Mouse (Mus musculus) heart, postnatal 36 days (tissue): Measurements from ENCODE around the gene Ppl. TPM values are rescaled to one million over a fixed set of nuclear protein-coding genes. Genes with fewer than 3 reads are reported as not detected.

ENCODE experiments used
- DNase-seq, 2 experiments: peaks; one replicate each; pipeline ENCODE4 v3.0.0; 2021 to 2022
- intact Hi-C: fragments of 180-260 bp; cut with DNase I; formaldehyde crosslinking; loops from one replicate; pipeline ENCODE4 v1.15.1; 2025
- total RNA-seq, 2 experiments: library from RNA; stranded (reverse); gene quantifications; 2 replicates each; pipeline ENCODE4 v1.2.3; 2021

The Ppl gene
- total RNA-seq, 2 experiments from 2014 or later: 4.9 to 6.7 TPM

DNA sequence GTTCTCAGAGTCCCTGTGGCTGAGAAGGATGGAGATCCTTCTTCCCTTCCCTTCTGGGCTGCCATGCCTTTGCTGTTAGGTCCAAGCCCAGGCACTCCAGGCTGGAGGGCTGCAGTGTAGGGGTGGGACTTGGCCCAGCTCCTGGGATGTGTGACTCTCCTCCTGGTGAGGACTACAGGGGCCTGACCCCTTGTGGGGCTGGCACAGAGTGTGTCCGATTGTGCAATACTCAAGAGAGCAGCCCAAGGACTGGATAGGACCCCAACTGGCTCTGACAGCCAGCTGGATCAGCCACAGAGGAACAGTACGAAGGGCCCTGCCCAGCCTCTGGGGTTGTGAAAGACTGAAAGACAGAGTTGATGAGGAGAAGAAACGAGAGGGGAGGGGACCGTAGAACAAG, 1.5 kb downstream of the Ppl start:
- DNase-seq: peak; percentile 82 to 85
- intact Hi-C loops: no loop called here

DNA sequence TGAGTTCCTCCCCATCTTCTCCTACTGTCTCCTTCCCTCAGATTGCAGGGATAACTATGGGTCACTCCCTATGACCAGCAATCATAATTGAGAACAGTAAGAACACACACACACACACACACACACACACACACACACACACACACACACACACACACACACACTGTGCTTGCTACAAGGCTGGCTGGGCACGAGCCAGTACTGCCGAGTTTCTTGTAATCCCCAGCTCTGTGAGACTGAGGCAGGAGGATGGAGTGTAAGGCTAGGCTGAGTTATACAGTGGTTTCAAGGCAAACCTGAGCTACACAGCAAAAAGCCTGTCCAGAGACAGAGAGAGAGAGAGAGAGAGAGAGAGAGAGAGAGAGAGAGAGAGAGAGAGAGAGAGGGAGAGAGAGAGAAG, 2.0 kb downstream of the Ppl start:
- intact Hi-C loops: no loop called here
- no peak for DNase-seq

DNA sequence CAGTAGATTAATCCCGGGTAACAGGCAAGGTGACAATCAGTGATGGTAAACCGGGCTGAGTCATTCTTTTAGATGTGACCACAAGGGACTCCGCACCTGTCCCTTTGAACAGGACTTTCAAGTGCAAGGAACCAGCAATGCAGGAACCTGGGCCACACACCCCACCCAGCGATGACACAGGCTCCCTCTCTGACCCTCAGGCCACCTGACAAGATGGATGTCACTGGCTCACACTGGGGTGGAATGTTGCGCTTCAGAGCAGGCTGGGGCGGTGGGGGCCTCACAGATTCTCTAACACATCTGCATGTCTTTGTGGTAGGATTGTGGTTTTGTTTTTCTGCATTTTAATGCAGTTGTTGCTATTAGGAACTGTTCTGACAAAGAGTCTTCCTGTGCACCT, 8.7 kb downstream of the Ppl start:
- no peak for DNase-seq
- intact Hi-C loops: no loop called here

DNA sequence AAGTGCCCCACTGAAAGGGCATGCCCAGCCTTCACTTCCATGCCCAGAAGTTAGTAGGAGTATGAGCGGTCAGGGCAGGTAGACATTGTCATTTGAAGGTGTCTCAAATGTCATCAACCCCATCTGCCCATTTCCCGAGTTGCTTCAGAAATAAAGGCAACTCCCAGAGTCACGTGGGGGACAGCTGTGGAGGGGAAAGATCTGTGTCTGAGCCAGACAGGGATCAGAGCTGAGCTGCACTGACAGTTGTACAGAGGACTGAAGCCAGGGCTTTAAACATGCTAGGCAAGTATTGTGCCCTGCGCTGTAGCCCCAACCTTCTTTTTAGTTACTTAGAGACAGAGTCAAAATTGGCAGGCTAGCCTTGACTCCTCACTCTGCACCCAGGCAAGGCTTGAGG, 12.4 kb downstream of the Ppl start:
- intact Hi-C loops: no loop called here

DNA sequence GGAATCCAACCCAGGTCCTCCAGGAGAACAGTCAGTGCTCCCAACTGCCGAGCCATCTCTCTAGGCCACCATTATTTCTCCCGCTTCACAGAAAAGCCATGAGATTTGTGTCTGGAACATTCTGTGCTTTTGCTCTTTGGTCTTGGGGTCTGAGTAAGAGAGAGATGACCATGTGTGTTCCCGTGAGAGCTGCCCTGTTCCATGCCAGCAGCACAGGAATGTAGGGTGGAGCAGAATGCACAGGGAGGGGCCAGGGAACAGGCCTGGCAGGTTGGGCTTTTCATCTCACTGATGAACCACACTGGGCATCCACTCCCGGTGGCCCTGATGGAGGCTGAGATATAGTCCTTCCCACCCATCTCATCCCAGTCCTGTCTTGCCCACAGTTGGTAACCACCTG, 12.8 kb downstream of the Ppl start:
- intact Hi-C loops: no loop called here
- DNase-seq: no peak

More for the DNA sequence above, 12.4 kb downstream of the Ppl start:
- DNase-seq: no peak

DNA sequence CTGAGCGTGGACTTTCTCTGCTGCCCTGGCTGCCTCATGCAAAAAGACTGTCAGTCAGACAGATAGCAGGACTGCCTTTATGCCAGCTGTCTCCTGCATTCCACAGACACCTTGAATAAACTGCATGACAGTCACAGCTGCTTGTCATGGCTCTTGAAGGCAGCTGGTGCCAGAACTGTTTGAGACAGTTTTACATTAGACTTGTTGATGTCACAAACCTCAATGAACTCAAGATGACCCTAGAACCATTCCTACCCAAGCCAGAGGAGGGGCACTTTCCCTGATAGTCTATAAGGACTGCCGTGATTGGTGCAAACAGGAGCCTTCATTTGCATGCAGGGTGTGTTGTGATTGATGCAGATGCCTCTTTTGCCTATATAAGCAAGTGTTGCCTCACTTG, 18.6 kb downstream of the Ppl start:
- DNase-seq: no peak
- intact Hi-C loops: no loop called here

DNA sequence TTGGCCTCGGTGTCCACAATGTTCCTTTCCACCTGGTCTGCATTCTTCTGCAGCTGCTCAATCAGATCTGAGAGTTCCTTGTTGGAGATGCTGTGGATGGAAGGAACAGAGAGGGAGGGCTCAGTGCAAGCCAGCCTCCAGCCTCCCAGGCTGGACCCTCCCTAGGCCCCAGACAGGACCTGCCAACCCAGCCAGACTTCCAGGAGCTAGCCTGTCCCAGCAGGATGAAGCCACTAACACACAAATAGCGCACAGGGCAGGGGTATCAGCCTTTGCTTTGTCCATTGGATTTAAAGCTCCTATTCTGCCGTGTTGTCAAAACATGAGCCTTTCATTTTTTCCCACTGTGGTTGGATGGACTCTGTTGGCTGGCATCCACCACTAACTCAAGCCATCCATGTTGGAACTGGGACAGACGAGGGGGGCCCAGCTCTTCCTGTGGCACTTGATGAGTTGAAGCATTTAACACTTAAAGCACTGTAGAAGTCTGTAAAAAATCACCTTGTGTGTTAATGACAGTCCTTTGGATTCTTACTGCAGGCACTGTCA, 19.1 kb downstream of the Ppl start:
- DNase-seq: no peak
- intact Hi-C loops: no loop called here

DNA sequence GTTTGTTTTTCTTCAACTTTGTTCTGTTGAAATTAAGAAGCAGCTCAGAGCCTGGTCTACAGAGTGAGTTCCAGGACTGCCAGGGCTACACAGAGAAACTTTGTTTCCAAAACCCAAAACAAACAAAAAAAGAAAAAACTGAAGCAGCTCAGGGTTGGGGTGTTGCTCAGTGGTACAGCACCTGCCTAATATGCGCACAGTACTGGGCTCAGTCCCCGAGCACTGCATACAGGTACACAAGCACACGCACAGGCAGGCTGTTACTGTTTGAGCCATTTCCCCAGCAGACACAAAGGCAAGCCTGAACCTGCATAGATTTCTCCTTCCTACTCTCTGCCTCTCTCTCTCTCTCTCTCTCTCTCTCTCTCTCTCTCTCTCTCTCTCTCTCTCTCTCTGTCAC, 21.2 kb downstream of the Ppl start:
- intact Hi-C loops: no loop called here
- DNase-seq: no peak

DNA sequence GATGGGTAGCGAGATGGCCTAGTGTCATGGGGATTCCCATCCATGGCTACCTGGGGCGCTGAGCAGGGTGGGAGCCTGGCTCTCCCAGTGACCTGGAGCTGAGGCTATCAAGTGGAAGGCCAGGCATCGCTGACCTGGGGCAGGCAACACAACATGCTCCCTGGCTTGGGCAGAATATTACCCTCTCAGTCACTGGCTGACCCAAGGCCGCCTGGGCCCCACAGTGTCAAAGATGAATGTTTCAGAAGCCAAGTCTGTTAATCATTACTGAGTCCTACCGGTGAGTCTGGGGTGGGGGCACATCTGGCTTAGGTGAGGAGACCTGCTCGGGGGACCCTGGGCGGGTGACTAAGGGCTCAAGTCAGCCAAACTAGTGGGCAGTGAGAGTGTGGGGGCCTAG, 22.3 kb downstream of the Ppl start:
- intact Hi-C loops: no loop called here
- DNase-seq: no peak

DNA sequence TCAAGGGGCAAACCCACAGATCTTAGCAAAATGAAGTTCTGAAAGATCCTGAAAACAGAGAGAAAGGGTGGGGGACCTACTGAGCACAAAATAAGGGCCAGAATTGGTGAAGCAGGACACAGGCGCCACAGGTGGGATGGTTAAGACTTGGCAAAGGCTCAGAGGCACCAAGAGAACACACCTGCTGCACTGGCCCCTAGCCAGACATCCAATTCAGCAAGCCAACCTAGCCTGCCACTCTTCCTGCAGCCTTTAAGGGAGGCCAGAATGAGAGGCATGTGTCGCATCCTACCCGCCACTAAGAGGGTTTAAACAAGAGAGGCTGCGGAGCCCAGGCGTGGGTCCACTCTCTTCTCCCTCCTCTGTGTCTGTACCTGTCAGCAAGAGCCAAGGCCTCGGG, 31.2 kb downstream of the Ppl start:
- intact Hi-C loops: no loop called here
- no peak for DNase-seq

DNA sequence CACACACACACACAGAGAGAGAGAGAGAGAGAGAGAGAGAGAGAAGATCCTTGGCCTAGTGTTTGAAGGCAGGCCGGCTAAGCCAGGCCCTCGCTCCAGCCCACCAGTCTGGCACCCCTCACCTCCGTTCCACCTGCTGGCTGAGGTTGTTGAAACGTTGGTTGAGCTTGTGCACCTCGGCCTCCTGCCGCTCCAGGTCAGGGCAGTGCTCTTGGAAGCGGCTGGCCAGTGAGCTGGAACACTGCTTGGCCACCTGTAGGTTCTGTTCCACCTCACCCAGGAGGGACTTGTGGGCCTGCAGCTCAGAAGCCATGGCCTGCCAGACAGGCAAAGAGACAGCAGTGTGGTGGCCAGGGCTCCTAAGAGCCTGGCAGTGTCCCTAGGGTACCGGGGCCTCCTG, 35.7 kb downstream of the Ppl start:
- no peak for DNase-seq
- intact Hi-C loops: no loop called here

DNA sequence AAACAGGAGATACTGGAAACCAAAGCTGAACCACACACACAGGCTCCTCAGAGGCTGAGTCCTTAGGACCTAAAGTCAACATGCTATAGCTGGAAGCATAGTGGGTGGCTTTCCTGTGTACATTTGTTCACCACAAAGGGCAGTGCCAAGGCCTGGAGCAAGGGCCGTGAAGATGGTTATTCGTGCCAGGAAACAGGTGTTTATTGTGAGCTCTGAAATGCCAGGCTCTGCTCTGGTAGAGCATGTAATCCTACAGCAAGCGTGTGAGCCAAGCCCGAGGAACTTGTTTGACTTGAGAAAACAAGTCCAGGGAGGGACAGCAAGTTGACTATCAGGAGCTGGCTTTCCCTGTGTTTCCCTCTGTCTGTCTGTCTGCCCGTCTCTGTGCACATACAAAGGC, 38.9 kb downstream of the Ppl start:
- no peak for DNase-seq
- intact Hi-C loops: no loop called here

DNA sequence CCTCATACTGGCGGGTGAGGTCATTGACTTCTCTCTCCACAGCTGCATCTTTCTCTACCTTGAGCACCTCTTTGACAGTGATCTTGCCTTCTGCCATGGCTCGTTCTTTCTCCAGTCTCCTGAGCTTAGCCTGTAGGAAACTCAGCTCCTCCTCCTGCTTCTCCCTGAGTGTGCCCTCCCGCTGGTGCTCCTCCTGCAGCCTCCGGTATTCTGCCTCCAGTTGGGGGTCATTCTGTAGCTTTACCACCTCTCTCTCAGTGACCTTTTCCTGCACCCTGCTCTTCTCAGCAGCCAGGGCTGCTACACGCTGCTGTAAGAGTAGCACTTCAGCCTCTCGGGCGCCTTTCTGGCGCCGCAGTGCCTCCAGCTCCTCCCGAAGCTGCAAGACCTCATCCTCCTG, 43.2 kb downstream of the Ppl start:
- intact Hi-C loops: no loop called here
- no peak for DNase-seq

DNA sequence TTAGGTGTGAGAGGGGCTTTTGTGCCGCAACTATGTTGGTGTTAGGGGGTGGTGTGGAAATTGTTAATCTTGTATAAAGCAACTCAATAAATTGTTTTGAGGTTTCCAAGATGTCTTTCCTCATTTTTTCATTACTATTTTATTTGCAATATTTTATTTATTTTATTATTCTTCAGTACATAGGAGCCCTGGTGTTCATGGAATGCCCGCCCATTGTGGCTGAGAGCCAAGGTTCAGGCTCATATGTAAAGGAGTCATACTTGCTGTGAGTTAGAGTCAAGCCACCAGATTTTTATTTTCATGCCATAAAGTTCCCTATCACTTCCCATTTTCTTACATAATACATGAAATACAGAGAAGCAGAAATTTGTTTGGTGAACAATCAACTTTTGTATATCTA, 46.0 kb downstream of the Ppl start:
- intact Hi-C loops: no loop called here
- DNase-seq: no peak

DNA sequence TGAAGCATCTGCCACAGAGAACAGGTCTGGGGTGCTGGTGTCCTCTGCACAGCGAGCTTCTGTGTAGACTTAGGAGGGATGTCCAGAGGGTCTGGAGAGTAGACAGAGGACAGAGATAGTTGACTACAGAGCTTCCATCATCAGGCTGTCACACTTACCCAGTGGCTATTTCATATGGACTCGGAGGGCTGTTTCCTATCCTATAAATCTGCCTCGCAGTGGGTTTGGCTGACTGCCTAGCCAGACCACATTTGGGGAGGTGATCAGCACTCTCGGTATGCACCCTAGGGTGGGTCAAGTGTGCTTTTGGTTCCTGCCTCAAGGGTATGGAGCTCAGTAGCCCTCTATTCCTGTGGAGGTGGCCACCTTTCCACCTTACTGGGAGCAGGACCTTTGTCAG, 47.0 kb downstream of the Ppl start:
- intact Hi-C loops: no loop called here
- no peak for DNase-seq

DNA sequence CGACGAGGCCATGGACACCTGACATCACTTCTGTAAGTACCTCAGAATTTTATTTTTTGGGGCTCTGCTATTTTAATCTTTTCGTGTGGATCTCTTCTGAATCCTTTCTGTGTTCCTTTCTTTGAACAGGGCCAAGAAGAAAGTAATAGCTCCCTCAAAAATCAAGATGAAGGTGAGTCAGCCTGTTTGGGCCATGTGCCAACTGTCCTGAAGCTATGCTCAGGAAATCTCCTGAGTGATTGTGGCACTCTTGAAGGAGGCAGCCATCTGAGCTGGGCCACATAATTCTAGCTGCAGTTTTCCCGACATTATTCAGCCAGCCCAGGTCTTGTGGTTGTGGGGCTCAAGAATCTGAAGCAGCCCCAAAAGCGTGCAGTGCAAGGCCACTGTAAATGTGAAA, 57.9 kb downstream of the Ppl start:
- no peak for DNase-seq
- intact Hi-C loops: no loop called here

DNA sequence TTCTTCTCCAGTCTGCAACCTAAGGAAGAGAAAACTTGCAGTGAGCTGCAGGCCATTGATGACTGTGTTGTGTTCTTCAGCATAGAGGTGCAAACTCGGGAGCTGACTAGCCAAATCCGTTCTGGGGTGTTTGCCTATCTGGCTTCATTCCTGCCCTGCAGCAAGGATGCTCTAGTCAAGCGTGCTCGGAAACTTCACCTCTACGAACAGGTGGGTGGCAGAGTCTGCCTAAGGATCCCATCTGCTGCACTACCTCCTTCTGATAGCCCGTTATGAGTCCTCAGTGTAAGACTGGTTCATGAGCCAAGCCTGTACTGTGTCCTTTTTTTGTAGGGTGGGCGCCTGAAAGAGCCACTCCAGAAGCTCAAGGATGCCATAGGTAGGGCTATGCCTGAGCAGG, 60.2 kb downstream of the Ppl start:
- DNase-seq: no peak
- intact Hi-C loops: no loop called here

DNA sequence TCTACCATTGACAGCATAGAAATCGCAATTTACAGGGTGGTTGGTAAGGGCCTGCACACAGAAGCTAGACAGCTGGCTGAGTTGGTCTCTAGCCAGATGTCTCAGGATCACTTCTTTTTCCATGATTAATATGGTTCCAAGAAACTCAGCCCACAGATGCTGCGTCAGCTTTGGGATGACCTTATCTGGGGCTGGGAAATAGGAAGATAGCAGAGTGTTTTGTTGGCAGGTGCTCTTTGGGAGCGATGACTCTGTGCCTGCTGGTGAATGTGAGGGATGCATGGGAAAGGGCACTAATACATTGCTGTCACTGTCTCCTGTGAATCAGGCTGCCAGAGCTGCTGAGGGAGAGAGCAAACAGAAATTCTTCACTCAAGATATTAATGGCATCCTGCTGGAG, 61.9 kb downstream of the Ppl start:
- intact Hi-C loops: no loop called here
- DNase-seq: peak; percentile 12 to 28

DNA sequence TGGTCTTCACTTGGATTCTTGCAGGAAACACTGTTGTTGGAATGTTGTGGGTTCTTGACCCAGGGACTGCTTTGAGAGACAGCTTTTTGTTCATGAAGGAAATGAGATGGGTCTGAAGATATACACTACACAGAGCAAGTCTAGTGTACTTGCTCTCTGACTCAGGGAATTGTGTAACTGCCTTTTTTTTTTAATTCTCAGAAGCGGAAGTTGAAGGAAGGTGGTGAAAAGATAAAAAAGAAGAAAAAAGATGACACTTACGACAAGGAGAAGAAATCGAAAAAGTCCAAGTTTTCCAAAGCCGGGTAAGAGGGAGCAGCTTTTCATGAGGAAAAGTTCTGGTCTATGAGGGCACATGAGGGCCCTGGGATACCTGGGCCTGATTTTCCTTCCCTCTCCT, 68.7 kb downstream of the Ppl start:
- intact Hi-C loops: no loop called here

DNA sequence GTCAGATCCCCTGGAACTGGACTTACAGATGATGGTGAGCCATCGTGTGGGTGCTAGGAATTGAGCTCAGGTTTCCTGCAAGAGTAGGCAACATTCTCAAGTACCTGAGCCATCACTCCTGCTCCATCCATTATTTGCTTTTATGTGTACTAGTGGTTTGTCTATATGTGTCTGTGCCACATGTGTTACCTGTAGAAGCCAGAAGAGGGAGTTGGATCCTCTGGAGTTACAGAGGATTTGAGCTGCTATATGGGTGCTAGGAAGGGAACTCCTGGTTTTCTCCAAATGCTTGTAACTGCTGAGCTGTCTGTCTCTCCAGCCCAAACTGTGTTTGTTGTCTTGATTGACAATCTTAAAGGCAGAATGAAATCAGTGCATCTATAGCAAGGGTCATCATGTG, 74.1 kb downstream of the Ppl start:
- no peak for DNase-seq
- intact Hi-C loops: loop anchor here (5.0 kb wide), 1 partner anchor 89 kb away; the partner anchor contains the start of gene Sec14l5

More for the DNA sequence above, 68.7 kb downstream of the Ppl start:
- no peak for DNase-seq

DNA sequence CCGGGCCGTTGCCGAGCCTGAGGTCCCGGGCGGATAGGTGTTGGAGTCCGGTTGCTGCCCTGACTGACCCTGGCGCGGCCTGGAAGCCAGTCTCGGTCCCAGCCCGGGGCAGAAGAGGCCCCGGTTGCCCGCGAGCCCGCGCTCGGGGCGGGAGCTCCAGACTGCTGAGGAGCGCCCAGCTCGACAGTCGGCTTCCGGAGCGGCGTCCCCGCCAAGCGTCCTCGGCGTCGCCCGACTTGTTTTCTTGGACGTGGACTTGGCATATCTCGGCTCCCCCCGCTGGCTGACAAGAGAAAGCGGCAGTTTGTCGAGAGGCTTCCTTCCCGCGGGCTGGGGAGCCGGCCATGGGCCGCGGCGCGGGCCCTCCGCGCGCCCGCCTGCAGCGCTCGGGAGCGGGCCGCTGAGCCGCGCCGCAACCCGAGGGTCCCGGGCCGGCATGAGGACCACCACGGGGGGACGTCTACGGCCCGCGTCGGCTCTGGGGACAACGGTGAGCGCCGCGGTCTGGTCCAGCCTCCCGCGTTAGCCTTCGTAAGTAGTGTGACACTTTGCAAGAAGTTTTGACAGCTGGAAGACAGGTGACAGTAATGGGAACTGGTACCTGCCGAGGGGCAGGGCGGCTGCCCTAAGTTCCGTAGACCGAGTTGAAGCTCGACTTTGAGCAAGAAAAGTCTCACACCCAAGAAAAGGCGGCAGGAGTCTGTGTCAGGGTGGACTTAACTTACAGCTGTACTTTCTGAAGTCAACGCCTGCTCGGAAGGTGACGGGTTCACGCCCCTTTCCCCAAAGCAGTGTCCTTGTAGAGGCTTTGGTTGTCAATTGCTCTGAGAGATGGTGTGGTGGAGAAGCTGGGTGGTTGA, 81.7 kb downstream of the Ppl start:
- intact Hi-C loops: loop anchor here (5.0 kb wide), 1 partner anchor 147 kb away; no protein-coding TSS in a partner anchor
- peak; percentile 77 to 88 for DNase-seq

DNA sequence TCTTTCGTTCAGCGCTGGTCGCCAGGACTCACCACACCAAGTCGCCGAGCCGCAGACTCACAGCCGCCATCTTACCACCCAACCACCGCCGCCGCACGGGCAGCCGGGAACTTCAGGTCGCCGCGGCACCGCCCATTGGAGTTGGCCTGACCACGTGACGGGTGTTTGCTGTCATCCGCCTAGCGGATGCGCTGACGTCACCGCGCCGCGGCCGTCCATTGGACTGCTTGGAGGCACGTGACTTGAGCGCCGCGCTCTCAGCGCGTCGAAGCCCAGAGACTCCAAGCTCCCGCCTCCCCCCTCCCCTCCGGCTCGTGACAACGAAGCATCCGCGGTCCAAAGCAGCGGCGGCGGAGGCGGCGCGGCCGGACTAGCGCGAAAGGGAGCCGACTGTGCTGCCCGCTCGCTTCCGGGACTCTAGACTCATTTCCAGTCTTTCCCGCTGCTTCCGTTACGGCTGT, 82.4 kb downstream of the Ppl start, which contains the start of the genes Glyr1 and Ubn1:
Glyr1 (minus strand) TSS at position 90 of the 461 bp plus-strand sequence.
Ubn1 (plus strand) TSS at position 284 of the 461 bp plus-strand sequence.
- intact Hi-C loops: loop anchor here (5.0 kb wide), 2 partner anchors 147 to 163 kb away; partner anchors contain the start of gene Mgrn1

More for the DNA sequence above, 82.4 kb downstream of the Ppl start, which contains the start of the genes Glyr1 and Ubn1:
- DNase-seq: peak; percentile 97 to 98
